7 mouse cellular contexts compared by ENCODE assay signal in genomic region chr16:13754400-13755190, GRCm38 (mm10). TPM values are rescaled to one million over a fixed set of nuclear protein-coding genes. Genes with fewer than 3 reads are reported as not detected.
DNase-seq lines count a peak whose midpoint lies in the region; ATAC-seq and TF ChIP-seq lines count a peak whose summit lies in the region.

No protein-coding gene starts in this region.

- WGBS in embryonic facial prominence, embryonic 13.5 days, result under 1% methylated on average over 65 of the region's 65 CpGs
- under 1% methylated on average over 65 of the region's 65 CpGs for WGBS in heart, adult 2 months
- under 1% methylated on average over 65 of the region's 65 CpGs for WGBS in kidney, adult 2 months
- WGBS in limb, embryonic 11.5 days, result under 1% methylated on average over 65 of the region's 65 CpGs
- under 1% methylated on average over 65 of the region's 65 CpGs for WGBS in midbrain, embryonic 13.5 days
- WGBS in small intestine, adult 2 months, result under 1% methylated on average over 65 of the region's 65 CpGs

- DNase-seq in adrenal gland, postnatal 4 days (ENCODE audit: low spot score in 2 of 2), result peak; percentile 85 to 88
- DNase-seq in heart, adult 2 months, result peak; percentile 96
- peak; percentile 97 for DNase-seq in kidney, adult 2 months
- DNase-seq in limb, embryonic 11.5 days (ENCODE audit: low spot score), result peak; percentile 95

- TF ChIP-seq EP300 in heart, adult 2 months (IDR thresholded peaks at IDR 0.05; ENCODE audit: insufficient read depth, low read depth, low read length), result no peak

- no peaks in the 10 kb centered on the region for H3K9me3 ChIP-seq in embryonic facial prominence, embryonic 13.5 days
- H3K9me3 ChIP-seq in limb, embryonic 11.5 days (ENCODE audit: control insufficient read depth, low read length), result no peaks in the 10 kb centered on the region
- no peaks in the 10 kb centered on the region for H3K9me3 ChIP-seq in midbrain, embryonic 13.5 days

- no peaks in the 10 kb centered on the region for H3K79me2 ChIP-seq in heart, adult 2 months (replicated peaks; ENCODE audit: control insufficient read depth, insufficient read depth, low read length)

- peak overlapping the region; percentile 73 for H3K9ac ChIP-seq in embryonic facial prominence, embryonic 13.5 days
- peak overlapping the region; percentile 58 for H3K9ac ChIP-seq in heart, adult 2 months (ENCODE audit: low read depth, low read length)
- peak overlapping the region; percentile 49; the same call in 1 of the 2 replicates for H3K9ac ChIP-seq in limb, embryonic 11.5 days (ENCODE audit: low read length)
- H3K9ac ChIP-seq in midbrain, embryonic 13.5 days (replicated peaks), result peak overlapping the region; percentile 80

- H3K27ac ChIP-seq in embryonic facial prominence, embryonic 13.5 days, result no peak overlapping the region
- peak overlapping the region; percentile 49 for H3K27ac ChIP-seq in heart, adult 2 months
- no peak overlapping the region for H3K27ac ChIP-seq in kidney, adult 2 months (ENCODE audit: insufficient read depth, low read depth, low read length)
- no peak overlapping the region for H3K27ac ChIP-seq in limb, embryonic 11.5 days (replicated peaks; ENCODE audit: low read depth, low read length)
- peak overlapping the region; percentile 44; the same call in 1 of the 2 replicates for H3K27ac ChIP-seq in midbrain, embryonic 13.5 days
- H3K27ac ChIP-seq in small intestine, adult 2 months (ENCODE audit: insufficient read depth, low read depth, low read length), result no peak overlapping the region

- intact Hi-C loops in heart, adult 2 months (cut with DNase I), result loop anchor here (2.0 kb wide), 1 partner anchor 26 kb away; the partner anchor contains the start of gene Rrn3

- peak overlapping the region; percentile 97 for H3K4me2 ChIP-seq in embryonic facial prominence, embryonic 13.5 days
- peak overlapping the region; percentile 95 for H3K4me2 ChIP-seq in limb, embryonic 11.5 days (ENCODE audit: low read depth, severe bottlenecking)
- H3K4me2 ChIP-seq in midbrain, embryonic 13.5 days (replicated peaks), result peak overlapping the region; percentile 94

- ATAC-seq in embryonic facial prominence, embryonic 13.5 days (ENCODE audit: insufficient number of reproducible peaks, insufficient read depth, low FRiP score, low TSS enrichment, low read depth), result peak; percentile 93
- ATAC-seq in limb, embryonic 11.5 days (ENCODE audit: insufficient number of reproducible peaks, low FRiP score, low TSS enrichment, low read depth), result peak; percentile 96
- ATAC-seq in midbrain, embryonic 13.5 days, result peak; percentile 98

- H3K27me3 ChIP-seq in embryonic facial prominence, embryonic 13.5 days, result peaks cover 10% of the 10 kb centered on the region; the same call in 1 of the 2 replicates
- no peaks in the 10 kb centered on the region for H3K27me3 ChIP-seq in heart, adult 2 months (ENCODE audit: control insufficient read depth, insufficient read depth, low read length)
- no peaks in the 10 kb centered on the region for H3K27me3 ChIP-seq in kidney, adult 2 months (replicated peaks; ENCODE audit: control insufficient read depth, insufficient read depth, low read length)
- H3K27me3 ChIP-seq in limb, embryonic 11.5 days (ENCODE audit: control insufficient read depth, insufficient read depth, low read length), result no peaks in the 10 kb centered on the region
- H3K27me3 ChIP-seq in midbrain, embryonic 13.5 days, result no peaks in the 10 kb centered on the region
- no peaks in the 10 kb centered on the region for H3K27me3 ChIP-seq in small intestine, adult 2 months (ENCODE audit: control insufficient read depth, insufficient read depth, low read length)

- peak overlapping the region; percentile 72 for H3K4me3 ChIP-seq in embryonic facial prominence, embryonic 13.5 days
- peak overlapping the region; percentile 60 for H3K4me3 ChIP-seq in heart, adult 2 months
- H3K4me3 ChIP-seq in kidney, adult 2 months (ENCODE audit: insufficient read depth, low read depth, low read length), result peak overlapping the region; percentile 66
- H3K4me3 ChIP-seq in limb, embryonic 11.5 days (ENCODE audit: low read depth, low read length), result peak overlapping the region; percentile 57
- H3K4me3 ChIP-seq in midbrain, embryonic 13.5 days (replicated peaks), result peak overlapping the region; percentile 62
- peak overlapping the region; percentile 96 for H3K4me3 ChIP-seq in small intestine, adult 2 months (ENCODE audit: low read depth, low read length)

- 0 out of 2 replicates have a peak, but pooled peaks cover 5% of the 10 kb centered on the region for H3K4me1 ChIP-seq in embryonic facial prominence, embryonic 13.5 days
- peaks cover 2% of the 10 kb centered on the region for H3K4me1 ChIP-seq in heart, adult 2 months (ENCODE audit: control insufficient read depth, insufficient read depth, low read length)
- no peaks in the 10 kb centered on the region for H3K4me1 ChIP-seq in kidney, adult 2 months (ENCODE audit: control insufficient read depth, insufficient read depth, low read length)
- H3K4me1 ChIP-seq in limb, embryonic 11.5 days (ENCODE audit: control insufficient read depth, insufficient read depth, low read length), result no peaks in the 10 kb centered on the region
- H3K4me1 ChIP-seq in midbrain, embryonic 13.5 days (replicated peaks), result peaks cover 20% of the 10 kb centered on the region
- H3K4me1 ChIP-seq in small intestine, adult 2 months (ENCODE audit: control insufficient read depth, insufficient read depth, insufficient read length, low read length), result no peaks in the 10 kb centered on the region

- no peaks in the 10 kb centered on the region for H3K36me3 ChIP-seq in embryonic facial prominence, embryonic 13.5 days
- H3K36me3 ChIP-seq in heart, adult 2 months (ENCODE audit: control insufficient read depth, insufficient read depth, low read length), result no peaks in the 10 kb centered on the region
- H3K36me3 ChIP-seq in kidney, adult 2 months (ENCODE audit: control insufficient read depth, insufficient read depth, low read length), result no peaks in the 10 kb centered on the region
- no peaks in the 10 kb centered on the region for H3K36me3 ChIP-seq in limb, embryonic 11.5 days (ENCODE audit: control insufficient read depth, insufficient read depth, low read length)
- H3K36me3 ChIP-seq in midbrain, embryonic 13.5 days, result no peaks in the 10 kb centered on the region
- no peaks in the 10 kb centered on the region for H3K36me3 ChIP-seq in small intestine, adult 2 months (ENCODE audit: control insufficient read depth, insufficient read depth, low read length)

- TF ChIP-seq POLR2A in heart, adult 2 months (IDR thresholded peaks at IDR 0.05; ENCODE audit: insufficient read depth, low read depth, low read length), result peak; percentile 59; the same call in 1 of the 2 replicates
- no peak for TF ChIP-seq POLR2A in kidney, adult 2 months (IDR thresholded peaks at IDR 0.05; ENCODE audit: low read depth, low read length)
- peak; percentile 49 for TF ChIP-seq POLR2A in small intestine, adult 2 months (IDR thresholded peaks at IDR 0.05; ENCODE audit: low read depth, low read length)

- TF ChIP-seq CTCF in heart, adult 2 months (IDR thresholded peaks at IDR 0.05), result no peak
- no peak for TF ChIP-seq CTCF in kidney, adult 2 months (conservative IDR thresholded peaks at IDR 0.05; ENCODE audit: insufficient read depth, insufficient read length, low read depth, low read length)
- TF ChIP-seq CTCF in small intestine, adult 2 months (IDR thresholded peaks at IDR 0.05; ENCODE audit: extremely low read depth, insufficient read length, insufficient replicate concordance, low read depth, low read length), result no peak

RNA-seq across cellular contexts. Expression of gene Pla2g10, which starts 23.8 kb away (rescaled TPM):
- total RNA-seq in adrenal gland, postnatal 4 days (2021), result not detected
- polyA plus RNA-seq in embryonic facial prominence, embryonic 13.5 days (2015; fragmentation: Nextera tagmentation; extraction: Ambion mirVana), result 0.15 TPM in 1 of 2 replicates, not detected in the other
- not detected for total RNA-seq in heart, adult 2 months (2021)
- polyA plus RNA-seq in heart, adult 2 months (2012; rRNA removed), result 0.16 TPM in 1 of 2 replicates, not detected in the other
- 0.10 and 0.58 TPM in 2 replicates for polyA plus RNA-seq in kidney, adult 2 months (2012; rRNA removed)
- polyA plus RNA-seq in limb, embryonic 11.5 days (2014; fragmentation: Nextera tagmentation; extraction: Ambion mirVana), result not detected in 2 replicates
- 0.21 and 0.47 TPM in 2 replicates for polyA plus RNA-seq in midbrain, embryonic 13.5 days (2015; fragmentation: Nextera tagmentation; extraction: Ambion mirVana)
- polyA plus RNA-seq in small intestine, adult 2 months (2012; rRNA removed), result 9.5 and 21.3 TPM in 2 replicates

RNA-seq across cellular contexts. Expression of gene Rrn3, which starts 25.9 kb away (rescaled TPM):
- 10 to 100 TPM; 46.6 to 49.3 TPM for total RNA-seq in adrenal gland, postnatal 4 days (2021)
- polyA plus RNA-seq in embryonic facial prominence, embryonic 13.5 days (2015; fragmentation: Nextera tagmentation; extraction: Ambion mirVana), result 70.2 and 72.7 TPM in 2 replicates
- total RNA-seq in heart, adult 2 months (2021), result 10 to 100 TPM; 37.9 to 38.3 TPM
- 17.2 and 25.4 TPM in 2 replicates for polyA plus RNA-seq in heart, adult 2 months (2012; rRNA removed)
- 9.2 and 11.0 TPM in 2 replicates for polyA plus RNA-seq in kidney, adult 2 months (2012; rRNA removed)
- 75.0 and 85.3 TPM in 2 replicates for polyA plus RNA-seq in limb, embryonic 11.5 days (2014; fragmentation: Nextera tagmentation; extraction: Ambion mirVana)
- 123 and 130 TPM in 2 replicates for polyA plus RNA-seq in midbrain, embryonic 13.5 days (2015; fragmentation: Nextera tagmentation; extraction: Ambion mirVana)
- 1.6 and 2.7 TPM in 2 replicates for polyA plus RNA-seq in small intestine, adult 2 months (2012; rRNA removed)

Comparison
In these comparisons a context has a peak if more than half of its experiments do, and no peak if none do; other contexts are left out.
1. H3K27ac ChIP-seq: peak in heart, adult 2 months (single experiment) and midbrain, embryonic 13.5 days (single experiment); none in embryonic facial prominence, embryonic 13.5 days (single experiment), kidney, adult 2 months (single experiment), limb, embryonic 11.5 days (single experiment) and small intestine, adult 2 months (single experiment).
2. Peak in every context shown above with its lines, with median percentiles within 50 percentile points of each other: DNase-seq, ATAC-seq, H3K4me2 ChIP-seq, H3K4me3 ChIP-seq and H3K9ac ChIP-seq.